Mouse (Mus musculus) cerebellum, adult 2 months (tissue): ENCODE measurements around the gene Cntln.

Experiments used
- CTCF ChIP-seq: fragments of 200-500 bp; IDR thresholded peaks from 2 replicates; pipeline ENCODE4 v1.5.1; 2011; ENCODE audit warnings: low read depth, mild to moderate bottlenecking, control low read depth, low read length, moderate library complexity, borderline replicate concordance; ENCODE audit not compliant: insufficient read depth
- POLR2A ChIP-seq: fragments of 200-500 bp; IDR thresholded peaks from 2 replicates; pipeline ENCODE4 v1.6.1; 2011; ENCODE audit warnings: low read length, control low read depth, borderline replicate concordance; ENCODE audit not compliant: insufficient read depth

GRCm38 (mm10) chr4:85168001-85168400 lies 283.9 kb downstream of the Cntln start:
- no peak for TF ChIP-seq POLR2A
- TF ChIP-seq CTCF: no peak
